Mouse (Mus musculus) heart, embryonic 16.5 days (tissue): ENCODE data around the gene Fbxo45. TPM values are rescaled to one million over a fixed set of nuclear protein-coding genes. Genes with fewer than 3 reads are reported as not detected.

Experiments
- ATAC-seq: fragments of 200-750 bp; cut with Nextera tagmentation; replicated peaks from 2 replicates; pipeline ENCODE4 v1.8.0; 2017; ENCODE audit warnings: moderate number of reproducible peaks; ENCODE audit not compliant: insufficient read depth, low FRiP score; ENCODE audit errors: extremely low read depth
- H3K27ac ChIP-seq: fragments of 300-500 bp; sonication (generic); 2 replicates; pipeline ENCODE4 v1.5.1; 2014; ENCODE audit warnings: mild to moderate bottlenecking, low read length, control low read depth, moderate library complexity
- H3K27me3 ChIP-seq: fragments of 300-500 bp; sonication (generic); 2 replicates; pipeline ENCODE4 v1.6.1; 2014; ENCODE audit warnings: low read length, mixed read lengths; ENCODE audit not compliant: control insufficient read depth, insufficient read depth
- H3K36me3 ChIP-seq: fragments of 300-500 bp; sonication (generic); 2 replicates; pipeline ENCODE4 v1.6.1; 2014; ENCODE audit not compliant: control insufficient read depth, insufficient read depth
- H3K4me1 ChIP-seq: fragments of 300-500 bp; sonication (generic); 2 replicates; pipeline ENCODE4 v1.6.1; 2014; ENCODE audit warnings: low read length, mixed read lengths; ENCODE audit not compliant: control insufficient read depth, insufficient read depth
- H3K4me2 ChIP-seq: fragments of 300-500 bp; sonication (generic); 2 replicates; pipeline ENCODE4 v1.6.1; 2014; ENCODE audit warnings: low read depth, mild to moderate bottlenecking, control low read depth, low read length
- H3K4me3 ChIP-seq: fragments of 300-500 bp; sonication (generic); 2 replicates; pipeline ENCODE4 v1.5.1; 2014; ENCODE audit warnings: mild to moderate bottlenecking, control low read depth, low read length
- H3K9ac ChIP-seq: fragments of 300-500 bp; sonication (generic); 2 replicates; pipeline ENCODE4 v1.6.1; 2014; ENCODE audit warnings: low read length, control low read depth
- H3K9me3 ChIP-seq: fragments of 300-500 bp; sonication (generic); replicated peaks from 2 replicates; pipeline ENCODE4 v1.6.1; 2016; ENCODE audit warnings: low read length; ENCODE audit not compliant: control insufficient read depth
- WGBS: fragments of 180-500 bp; shearing (Covaris S2); extraction: QIAGEN DNeasy Blood & Tissue Kit; methylation state at CpG from one replicate; pipeline ENCODE4 v1.1.7; 2014; 5-methylcytosine and 5-hydroxymethylcytosine counted together
- polyA plus RNA-seq: library from polyadenylated mRNA; unstranded; fragments of >200 nt; fragmentation: Nextera tagmentation; extraction: Ambion mirVana; gene quantifications from 2 replicates; pipeline ENCODE4 v1.2.1, GENCODE M21; 2015

Gene Fbxo45
- 3.7 and 5.1 TPM in 2 replicates for polyA plus RNA-seq

DNA sequence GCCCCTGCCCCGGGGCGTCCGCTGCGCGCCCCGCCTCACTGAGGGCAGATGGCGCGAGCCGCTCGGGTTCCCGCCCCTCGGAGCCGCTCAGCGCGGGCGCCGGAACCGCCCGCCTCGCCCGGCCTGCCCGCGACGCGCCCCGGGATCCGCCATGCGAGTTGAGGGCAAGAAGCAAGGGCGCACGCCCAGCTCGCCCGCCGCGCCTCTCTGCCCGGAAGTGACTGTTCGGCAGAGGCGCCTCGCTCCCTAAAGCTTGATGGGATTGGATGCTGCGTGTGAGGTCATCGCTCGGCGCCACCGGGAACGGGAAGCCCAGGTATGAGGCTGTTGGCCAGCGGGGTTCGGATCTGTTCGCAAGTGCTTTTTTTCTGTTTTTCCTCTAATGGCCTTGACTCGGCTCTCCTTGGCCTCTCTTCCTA lies at the start of gene Fbxo45, which contains the start of gene Wdr53:
Gene Fbxo45 (minus strand): TSS at position 207 of the 419 bp plus-strand sequence.
Gene Wdr53 (plus strand): TSS at position 276 of the 419 bp plus-strand sequence.
- Histone ChIP-seq H3K4me1 (peaks cover 21% of the 10 kb centered on the region), H3K4me3 (peak within 1 kb of the TSS; percentile 97), H3K36me3 (peaks cover under 1% of the 10 kb centered on the region; the same call in 1 of the 2 replicates), H3K9me3 (no peaks in the 10 kb centered on the region), H3K27me3 (no peaks in the 10 kb centered on the region), H3K27ac (peak within 1 kb of the TSS; percentile 95), H3K4me2 (peak within 1 kb of the TSS; percentile 89), H3K9ac (peak within 1 kb of the TSS; percentile 96)
- ATAC-seq = peak; percentile 97
- WGBS = under 1% methylated on average over 48 of the region's 48 CpGs

DNA sequence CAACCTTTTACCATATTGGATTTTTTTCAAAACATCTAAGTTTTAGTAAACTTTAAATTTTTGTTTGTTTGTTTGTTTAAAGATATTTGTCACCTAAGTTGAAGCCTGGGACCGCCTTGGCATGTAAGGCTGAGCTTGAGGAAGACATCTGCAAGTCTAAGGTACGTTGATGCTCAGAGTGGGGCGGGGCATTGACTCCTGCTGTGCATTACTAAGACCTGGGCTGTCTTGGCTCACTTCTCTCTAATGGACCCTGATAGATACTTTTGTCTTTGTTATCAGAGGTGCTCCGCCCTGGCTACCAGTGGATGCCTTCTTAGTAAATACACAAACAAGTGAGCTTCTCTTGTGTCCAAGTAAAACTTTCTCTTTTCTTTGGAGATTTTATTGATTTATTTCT lies 44.9 kb upstream of the Fbxo45 start:
- no peak overlapping the region for H3K4me2 ChIP-seq
- H3K4me1 ChIP-seq = no peaks in the 10 kb centered on the region
- no peak for ATAC-seq
- H3K27ac ChIP-seq = no peak overlapping the region
- no peaks in the 10 kb centered on the region for H3K9me3 ChIP-seq
- no peak overlapping the region for H3K4me3 ChIP-seq
- no peak overlapping the region for H3K9ac ChIP-seq
- H3K27me3 ChIP-seq = no peaks in the 10 kb centered on the region
- peaks cover 43% of the 10 kb centered on the region for H3K36me3 ChIP-seq
- WGBS = 95% methylated on average over 4 of the region's 4 CpGs

DNA sequence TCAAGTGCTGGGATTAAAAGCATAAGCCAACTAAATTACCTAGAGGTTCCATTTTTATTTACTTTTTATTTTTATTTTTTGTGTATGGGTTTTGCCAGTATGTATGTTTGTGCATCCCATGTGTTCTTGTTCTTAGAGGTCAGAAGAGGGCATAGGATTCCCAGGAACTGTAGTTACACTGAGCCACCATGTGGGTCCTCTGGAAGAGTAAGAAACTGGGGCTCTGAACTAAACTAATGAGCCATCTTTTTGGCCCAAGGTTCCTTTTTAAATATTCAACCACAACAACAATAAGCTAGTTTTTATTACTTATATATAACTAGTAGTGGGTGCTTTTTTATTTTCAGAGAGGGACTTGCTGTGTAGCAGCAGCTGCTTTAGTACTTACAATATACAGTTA lies 35.6 kb upstream of the Fbxo45 start:
- Histone ChIP-seq H3K9me3 (peaks cover 7% of the 10 kb centered on the region), H3K27ac (no peak overlapping the region), H3K4me1 (peaks cover 9% of the 10 kb centered on the region), H3K4me2 (no peak overlapping the region), H3K36me3 (peaks cover 43% of the 10 kb centered on the region), H3K27me3 (no peaks in the 10 kb centered on the region), H3K9ac (no peak overlapping the region), H3K4me3 (no peak overlapping the region)
- ATAC-seq = no peak

DNA sequence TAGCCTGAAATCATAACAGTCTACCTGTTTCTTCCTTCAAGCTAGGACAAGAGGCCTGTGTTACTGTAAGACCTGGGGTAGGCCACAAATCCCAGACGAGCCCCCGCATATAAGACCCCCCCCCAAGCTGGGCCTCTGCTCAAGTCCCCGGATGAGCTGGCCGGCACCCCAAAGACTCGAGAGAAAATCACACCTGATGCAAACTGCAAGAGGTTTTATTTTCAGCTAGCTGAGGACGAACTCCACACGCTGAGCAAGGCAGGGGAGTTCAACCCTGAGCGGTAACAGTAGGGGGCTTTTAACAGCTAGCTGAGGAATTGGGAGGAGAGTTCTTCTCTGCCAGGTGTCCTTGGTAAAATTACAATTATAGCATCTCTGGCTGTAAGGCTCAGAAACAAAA lies 33.3 kb upstream of the Fbxo45 start:
- Histone ChIP-seq H3K4me2 (no peak overlapping the region), H3K4me1 (peaks cover 15% of the 10 kb centered on the region), H3K27ac (no peak overlapping the region), H3K9me3 (peaks cover 7% of the 10 kb centered on the region), H3K9ac (no peak overlapping the region), H3K4me3 (no peak overlapping the region), H3K36me3 (peaks cover 30% of the 10 kb centered on the region), H3K27me3 (no peaks in the 10 kb centered on the region)
- 96% methylated on average over 8 of the region's 8 CpGs for WGBS
- no peak for ATAC-seq

DNA sequence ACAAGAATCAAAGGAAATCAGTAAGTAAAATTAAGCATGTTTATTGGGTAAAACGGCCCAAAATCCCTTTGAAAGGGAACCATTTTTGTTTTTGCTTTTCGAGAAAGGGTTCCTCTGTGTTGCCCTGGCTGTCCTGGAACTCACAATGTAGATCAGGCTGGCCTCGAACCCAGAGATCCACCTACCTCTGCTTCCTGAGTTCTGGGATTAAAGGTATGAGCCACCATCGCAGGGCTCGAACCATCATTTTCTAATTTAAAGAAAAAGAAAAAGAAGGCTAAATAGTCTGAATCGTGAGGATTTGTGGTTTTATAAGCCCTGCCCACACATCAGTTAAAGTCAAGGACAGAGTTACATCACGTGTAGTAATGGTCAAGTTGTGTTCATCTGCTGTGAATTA lies 31.4 kb upstream of the Fbxo45 start:
- Histone ChIP-seq H3K36me3 (peaks cover 16% of the 10 kb centered on the region), H3K27ac (peak overlapping the region; percentile 99; the same call in 1 of the 2 replicates), H3K27me3 (no peaks in the 10 kb centered on the region), H3K9me3 (peaks cover 7% of the 10 kb centered on the region), H3K4me2 (peak overlapping the region; percentile 71), H3K9ac (peak overlapping the region; percentile 99), H3K4me1 (peaks cover 15% of the 10 kb centered on the region), H3K4me3 (peak overlapping the region; percentile 89)
- 45% methylated on average over 7 of the region's 7 CpGs for WGBS
- ATAC-seq = no peak

DNA sequence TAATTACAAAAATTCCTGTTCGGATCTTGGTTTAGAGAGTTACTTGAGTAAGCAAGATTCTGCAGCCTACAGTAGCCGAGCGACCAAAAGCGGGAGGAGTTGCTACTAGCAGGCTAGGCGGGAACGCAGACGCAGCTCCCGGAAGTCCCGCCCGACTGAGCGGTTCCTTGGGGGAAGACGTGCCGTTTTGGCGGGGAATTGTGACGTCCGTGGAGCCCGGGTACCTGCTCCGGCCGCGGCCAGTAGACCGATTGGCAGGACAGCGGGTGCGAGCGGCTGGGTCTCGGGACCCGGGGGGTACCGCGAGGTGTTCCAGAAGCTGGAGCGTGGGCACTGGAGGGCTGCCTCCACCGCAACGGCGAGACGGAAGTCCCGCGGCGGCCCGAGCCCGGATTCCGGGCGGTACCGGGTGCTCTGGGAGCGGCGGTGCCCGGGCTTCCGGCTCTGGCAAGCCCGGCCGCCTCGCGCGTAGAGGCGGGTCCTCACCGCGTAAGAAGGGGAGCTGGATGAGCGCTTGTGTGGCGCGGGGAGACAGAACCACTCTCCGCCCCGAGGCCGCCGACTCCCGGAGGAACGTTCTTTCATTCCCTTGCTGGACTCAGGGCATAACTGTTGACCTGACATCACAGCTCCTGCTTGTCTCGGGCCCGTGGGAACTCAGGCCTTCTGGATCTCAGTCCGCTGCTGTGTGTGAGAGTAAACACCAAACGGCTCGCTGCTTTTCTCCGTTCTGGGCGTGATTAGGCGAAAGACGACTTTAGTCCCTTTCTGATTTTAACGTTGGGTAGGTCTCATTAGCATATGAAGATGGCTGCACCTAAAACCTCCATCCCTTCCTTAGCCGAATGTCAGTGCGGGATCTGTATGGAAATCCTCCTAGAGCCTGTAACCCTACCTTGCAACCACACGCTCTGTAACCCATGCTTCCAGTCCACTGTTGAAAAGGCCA lies 30.6 kb upstream of the Fbxo45 start, which contains the start of gene Rnf168:
Gene Rnf168 (plus strand): TSS at position 152 of the 949 bp plus-strand sequence.
- Histone ChIP-seq H3K4me3 (peak within 1 kb of the TSS; percentile 89), H3K4me1 (peaks cover 15% of the 10 kb centered on the region), H3K27ac (peak within 1 kb of the TSS; percentile 99), H3K9me3 (peaks cover 7% of the 10 kb centered on the region), H3K36me3 (peaks cover 12% of the 10 kb centered on the region), H3K27me3 (no peaks in the 10 kb centered on the region), H3K9ac (peak within 1 kb of the TSS; percentile 99), H3K4me2 (peak within 1 kb of the TSS; percentile 71)
- WGBS = under 1% methylated on average over 75 of the region's 75 CpGs
- peak; percentile 94 for ATAC-seq

DNA sequence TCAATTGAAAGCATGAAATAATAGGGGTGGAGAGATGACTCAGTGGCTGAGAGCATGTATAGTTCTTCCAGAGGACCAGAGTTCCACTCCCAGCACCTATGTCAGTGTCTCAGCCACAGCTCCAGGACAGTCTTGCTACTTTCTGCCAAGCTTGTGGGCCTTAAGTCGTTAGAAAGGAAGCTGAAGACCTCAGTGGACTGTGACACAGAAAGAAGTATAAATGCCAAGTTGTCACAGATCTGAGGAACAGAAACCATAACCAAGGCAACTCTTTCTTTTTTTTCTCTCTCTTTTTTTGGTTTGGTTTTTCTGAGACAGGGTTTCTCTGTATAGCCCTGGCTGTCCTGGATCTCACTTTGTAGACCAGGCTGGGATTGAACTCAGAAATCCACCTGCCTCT lies 28.9 kb upstream of the Fbxo45 start:
- WGBS = 65% methylated on average over 1 of the region's 1 CpGs
- H3K4me3 ChIP-seq = no peak overlapping the region
- peaks cover 15% of the 10 kb centered on the region for H3K4me1 ChIP-seq
- H3K36me3 ChIP-seq = peaks cover 12% of the 10 kb centered on the region
- no peak overlapping the region for H3K9ac ChIP-seq
- no peak for ATAC-seq
- no peaks in the 10 kb centered on the region for H3K27me3 ChIP-seq
- no peak overlapping the region for H3K27ac ChIP-seq
- H3K9me3 ChIP-seq = peaks cover 7% of the 10 kb centered on the region
- H3K4me2 ChIP-seq = no peak overlapping the region

DNA sequence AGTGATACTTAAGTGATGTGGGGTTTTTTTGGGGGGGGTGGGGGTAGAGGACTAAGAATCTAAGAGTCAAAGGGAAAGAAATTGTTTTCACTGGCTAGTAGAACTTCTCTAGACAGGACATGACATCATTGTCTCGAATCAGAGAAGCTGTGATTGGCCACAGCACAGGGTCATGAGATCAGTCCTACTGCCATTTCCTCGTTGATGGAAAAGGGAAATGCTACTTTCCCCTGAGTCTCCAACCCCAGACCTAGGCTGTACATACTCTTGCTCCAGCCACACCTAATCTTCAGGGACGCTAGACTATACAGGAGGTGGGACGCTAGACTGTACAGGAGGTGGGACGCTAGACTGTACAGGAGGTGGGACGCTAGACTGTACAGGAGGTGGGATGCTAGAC lies 28.1 kb upstream of the Fbxo45 start:
- Histone ChIP-seq H3K27ac (no peak overlapping the region), H3K9ac (no peak overlapping the region), H3K4me1 (peaks cover 15% of the 10 kb centered on the region), H3K4me2 (no peak overlapping the region), H3K4me3 (no peak overlapping the region), H3K27me3 (no peaks in the 10 kb centered on the region), H3K9me3 (peaks cover 4% of the 10 kb centered on the region), H3K36me3 (peaks cover 7% of the 10 kb centered on the region)
- no peak for ATAC-seq
- 90% methylated on average over 6 of the region's 6 CpGs for WGBS

DNA sequence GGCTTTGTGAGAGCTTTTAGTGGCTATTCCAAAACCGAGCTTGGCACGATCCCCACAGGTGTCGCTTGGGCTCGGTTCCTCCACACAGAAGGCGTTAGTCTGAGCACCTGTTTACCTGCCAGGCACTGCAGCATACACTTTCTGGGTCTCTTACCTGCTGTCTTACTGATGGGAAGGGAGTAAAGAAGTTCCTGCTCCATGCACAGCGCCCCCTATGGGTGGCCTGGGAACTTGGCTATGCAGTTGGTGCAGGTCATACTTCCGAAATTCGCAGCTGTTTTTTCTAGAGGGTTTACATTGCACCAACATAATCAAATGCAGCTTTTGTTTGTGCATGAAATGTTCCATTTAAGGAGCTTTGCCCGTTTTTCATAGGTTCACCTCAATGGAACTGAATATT lies 26.4 kb upstream of the Fbxo45 start:
- 49% methylated on average over 9 of the region's 9 CpGs for WGBS
- ATAC-seq = no peak

More for the DNA sequence above, 26.4 kb upstream of the Fbxo45 start:
- H3K9me3 ChIP-seq = no peaks in the 10 kb centered on the region
- H3K4me3 ChIP-seq = no peak overlapping the region
- no peak overlapping the region for H3K9ac ChIP-seq
- no peaks in the 10 kb centered on the region for H3K27me3 ChIP-seq
- no peak overlapping the region for H3K4me2 ChIP-seq
- H3K36me3 ChIP-seq = no peaks in the 10 kb centered on the region
- H3K4me1 ChIP-seq = peaks cover 6% of the 10 kb centered on the region
- H3K27ac ChIP-seq = no peak overlapping the region
